ENCODE assay signal across 28 mouse cellular contexts in the genomic region with DNA sequence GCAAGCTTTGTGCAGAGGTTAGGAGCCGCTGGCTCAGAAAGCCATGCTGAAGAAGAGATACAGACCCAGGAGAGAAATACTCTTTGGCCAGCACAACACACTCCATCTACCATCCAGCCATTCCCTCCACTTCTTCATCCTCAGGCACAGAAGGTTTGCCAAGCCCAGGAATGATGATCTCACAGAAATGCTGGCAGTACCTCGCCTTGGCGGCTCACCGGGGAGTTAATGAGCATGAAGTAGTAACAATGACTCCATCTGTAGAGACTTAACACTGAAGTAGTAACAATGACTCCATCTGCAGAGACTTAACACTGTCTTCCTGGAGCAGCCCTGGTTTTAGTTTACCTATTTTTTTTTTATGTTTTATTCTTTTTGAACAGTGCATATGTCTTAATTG.
DNase-seq lines count a peak whose midpoint lies in the region; ATAC-seq lines count a peak whose summit lies in the region.
"Had no signal": no experiment of that assay in that cellular context is flagged by ENCODE, and none has a peak within 500 bp of the region (broad histone marks: within the 10 kb centered on the region; RNA-seq: fewer than 3 reads in every experiment).

No protein-coding gene starts in this region.

- H3K4me1 ChIP-seq in forebrain, embryonic 15.5 days: peaks cover 10% of the 10 kb centered on the region; the same call in 1 of the 2 replicates
- H3K4me1 ChIP-seq in forebrain, embryonic 10.5 days: no peaks in the 10 kb centered on the region
- H3K4me1 ChIP-seq: hindbrain, embryonic 12.5 days; intestine, embryonic 15.5 days; midbrain, embryonic 13.5 days had no signal

- ATAC-seq in forebrain, embryonic 15.5 days (replicated peaks): 0 out of 2 replicates have a peak, but pooled peaks have one; percentile 23
- ATAC-seq: hindbrain, postnatal 0 days; intestine, embryonic 15.5 days; midbrain, embryonic 13.5 days had no signal

- peak; percentile 31 to 40 for DNase-seq in cerebellum, postnatal 14 days
- DNase-seq in cerebellum, adult 11 months: no peak
- DNase-seq in forebrain, embryonic 10.5 days (ENCODE audit: extremely low spot score, low spot score): no peak
- DNase-seq in 3T3-L1 (ENCODE audit: low read depth, low spot score) (peak; percentile 12), ZHBTc4 (ENCODE audit: low read depth, low spot score) (peak; percentile 14)
- DNase-seq in adrenal gland, postnatal 4 days (ENCODE audit: low spot score in 2 of 2): no peak
- DNase-seq: adrenal gland, adult 8-10 months; cerebellum, adult 11-12 months; gastrocnemius, postnatal 14 days; heart, postnatal 14 days; kidney, adult 2 months; kidney, postnatal 36 days; layer of hippocampus, postnatal 36 days; liver; lung, adult 2 months; lung, postnatal 10 days; right cerebral cortex, postnatal 4 days; thymus, postnatal 14 days had no signal

- no peak overlapping the region for H3K4me3 ChIP-seq in forebrain, embryonic 15.5 days
- H3K4me3 ChIP-seq in forebrain, embryonic 10.5 days: no peak overlapping the region
- H3K4me3 ChIP-seq: hindbrain, embryonic 12.5 days; intestine, embryonic 15.5 days; layer of hippocampus, adult 2 months; midbrain, embryonic 13.5 days; neural tube, embryonic 13.5 days had no signal

- H3K4me2 ChIP-seq in forebrain, embryonic 15.5 days (replicated peaks): no peak overlapping the region
- H3K4me2 ChIP-seq: hindbrain, embryonic 12.5 days; intestine, embryonic 15.5 days; midbrain, embryonic 13.5 days; neural tube, embryonic 13.5 days had no signal

- H3K9ac ChIP-seq in forebrain, embryonic 15.5 days (replicated peaks): no peak overlapping the region
- H3K9ac ChIP-seq: hindbrain, embryonic 12.5 days; intestine, embryonic 15.5 days; liver, embryonic 14.5 days; midbrain, embryonic 13.5 days; neural tube, embryonic 13.5 days had no signal

- H3K9me3 ChIP-seq in forebrain, embryonic 15.5 days: no peaks in the 10 kb centered on the region
- no peaks in the 10 kb centered on the region for H3K9me3 ChIP-seq in forebrain, embryonic 10.5 days
- H3K9me3 ChIP-seq: hindbrain, embryonic 12.5 days; intestine, embryonic 15.5 days; midbrain, embryonic 13.5 days; neural tube, embryonic 13.5 days had no signal

- H3K27me3 ChIP-seq in forebrain, embryonic 15.5 days: no peaks in the 10 kb centered on the region
- no peaks in the 10 kb centered on the region; the same call in 1 of the 2 replicates for H3K27me3 ChIP-seq in forebrain, embryonic 10.5 days (ENCODE audit: poor library complexity, severe bottlenecking)
- H3K27me3 ChIP-seq: hindbrain, embryonic 12.5 days; intestine, embryonic 15.5 days; midbrain, embryonic 13.5 days had no signal

- 51% methylated on average over 4 of the region's 4 CpGs for WGBS in forebrain, embryonic 15.5 days
- 78% methylated on average over 4 of the region's 4 CpGs for WGBS in forebrain, embryonic 10.5 days

- H3K27ac ChIP-seq in forebrain, embryonic 15.5 days (replicated peaks): no peak overlapping the region
- no peak overlapping the region for H3K27ac ChIP-seq in forebrain, embryonic 10.5 days
- H3K27ac ChIP-seq: hindbrain, embryonic 12.5 days; hindbrain, postnatal 0 days; intestine, embryonic 15.5 days; layer of hippocampus, adult 2 months; liver, embryonic 14.5 days; macrophage; midbrain, embryonic 13.5 days; neural tube, embryonic 13.5 days; stomach, postnatal 0 days had no signal

- H3K36me3 ChIP-seq in forebrain, embryonic 15.5 days: no peaks in the 10 kb centered on the region
- H3K36me3 ChIP-seq in forebrain, embryonic 10.5 days (replicated peaks): no peaks in the 10 kb centered on the region
- H3K36me3 ChIP-seq: intestine, embryonic 15.5 days had no signal

Comparison
In these comparisons a context has a peak if more than half of its experiments do, and no peak if none do; other contexts are left out.
1. DNase-seq: peak in cerebellum, postnatal 14 days (2 of 2), 3T3-L1 (single experiment) and ZHBTc4 (single experiment); none in cerebellum, adult 11 months (single experiment), forebrain, embryonic 10.5 days (single experiment) and adrenal gland, postnatal 4 days (0 of 2).